Mouse (Mus musculus) left cerebral cortex, postnatal 10 days (tissue): ENCODE measurements at regions not wholly inside any gene's neighbourhood (a gene's known extent, or its start where the extent isn't known, plus 50 kb on each side); places are given as distances from the start of the nearest gene placed in this dataset.
A peak's percentile ranks its signal among the peaks of the same experiment; 100 is the strongest.
"Not testable (repeated sequence)": the region's sequence is repeated elsewhere in the genome, so short reads cannot be mapped to it uniquely, and the experiment has no call there.

ENCODE experiments used
- DNase-seq, 2 experiments: peaks; one replicate each; pipeline ENCODE4 v3.0.0; 2021 to 2022; ENCODE audit warnings: low spot score in 2 of 2, mixed read lengths in 1 of 2; ENCODE audit errors: extremely low spot score in 1 of 2
- intact Hi-C: fragments of 180-260 bp; cut with DNase I; formaldehyde crosslinking; loops from one replicate; pipeline ENCODE4 v1.15.1; 2025

DNA sequence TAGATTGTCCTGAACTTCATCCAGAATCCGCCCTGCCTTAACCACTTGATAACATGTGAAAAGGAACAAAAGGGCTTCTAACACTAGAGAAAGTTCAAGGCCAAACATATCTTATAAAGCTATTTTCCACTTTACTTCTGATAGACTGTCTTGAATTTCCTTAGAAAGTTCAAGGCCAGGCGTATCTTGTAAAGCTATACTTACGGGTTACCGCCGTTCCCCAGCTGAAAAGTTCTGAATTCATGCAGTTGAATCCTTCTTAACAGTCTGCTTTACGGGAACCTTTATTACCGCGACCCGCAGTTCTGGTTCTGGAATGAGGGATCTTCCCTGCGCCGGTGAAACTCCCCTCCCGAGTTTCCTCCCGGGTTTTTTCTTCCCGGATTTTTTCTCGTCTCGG is 492.0 kb downstream of the Gm21739 start:
- peak; percentile 2 to 3 for DNase-seq
- intact Hi-C loops: not testable (repeated sequence)
